In the genomic region with DNA sequence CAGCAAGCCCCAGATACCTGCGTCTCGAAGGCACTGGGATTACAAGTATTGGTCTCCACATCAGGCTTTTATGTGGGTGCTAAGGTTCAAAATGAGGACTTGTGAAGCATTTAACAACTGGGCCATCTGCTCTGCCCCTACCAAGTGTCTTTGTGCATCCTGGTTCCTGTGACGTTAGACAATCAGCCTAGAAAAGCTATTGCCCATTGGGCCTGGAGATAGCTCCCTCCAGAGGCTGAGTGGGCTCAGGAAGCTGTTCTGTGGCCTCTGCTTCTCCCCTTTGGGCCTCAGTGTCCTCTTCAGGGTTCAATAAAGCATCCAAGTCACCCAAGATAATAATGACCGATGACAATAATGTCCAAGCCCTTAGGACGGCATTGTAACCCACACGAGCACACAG, we compare ENCODE assay signal across 12 mouse cellular contexts.
DNase-seq lines count a peak whose midpoint lies in the region; ATAC-seq and TF ChIP-seq lines count a peak whose summit lies in the region.
"Had no signal": no experiment of that assay in that cellular context is flagged by ENCODE, and none has a peak within 500 bp of the region (broad histone marks: within the 10 kb centered on the region; RNA-seq: fewer than 3 reads in every experiment).

No protein-coding gene starts in this region.

- H3K36me3 ChIP-seq in forebrain, embryonic 10.5 days (replicated peaks), result no peaks in the 10 kb centered on the region
- H3K36me3 ChIP-seq in forebrain, embryonic 12.5 days (replicated peaks), result no peaks in the 10 kb centered on the region
- H3K36me3 ChIP-seq in kidney, embryonic 16.5 days (ENCODE audit: insufficient read depth, low read length), result no peaks in the 10 kb centered on the region
- no peaks in the 10 kb centered on the region for H3K36me3 ChIP-seq in midbrain, postnatal 0 days (ENCODE audit: insufficient read depth, low read length)
- no peaks in the 10 kb centered on the region for H3K36me3 ChIP-seq in midbrain, embryonic 16.5 days (ENCODE audit: control insufficient read depth, insufficient read depth, low read length)
- H3K36me3 ChIP-seq in stomach, postnatal 0 days (ENCODE audit: control insufficient read depth, insufficient read depth, low read length), result no peaks in the 10 kb centered on the region
- H3K36me3 ChIP-seq: G1E; heart, embryonic 13.5 days; intestine, embryonic 15.5 days had no signal

- peak; percentile 49 for TF ChIP-seq CTCF in midbrain, postnatal 0 days (IDR thresholded peaks at IDR 0.05)
- TF ChIP-seq CTCF in stomach, postnatal 0 days (IDR thresholded peaks at IDR 0.05; ENCODE audit: low read depth), result peak; percentile 60

- ATAC-seq in forebrain, embryonic 12.5 days (ENCODE audit: low FRiP score), result no peak
- no peak for ATAC-seq in kidney, embryonic 16.5 days (ENCODE audit: low FRiP score, low TSS enrichment)
- no peak for ATAC-seq in midbrain, postnatal 0 days (ENCODE audit: low FRiP score)
- no peak for ATAC-seq in midbrain, embryonic 16.5 days
- ATAC-seq in stomach, postnatal 0 days (ENCODE audit: low FRiP score, low TSS enrichment), result no peak
- ATAC-seq: intestine, embryonic 15.5 days had no signal

- H3K4me2 ChIP-seq in forebrain, embryonic 12.5 days, result no peak overlapping the region
- H3K4me2 ChIP-seq in kidney, embryonic 16.5 days (replicated peaks; ENCODE audit: low read depth, low read length), result no peak overlapping the region
- H3K4me2 ChIP-seq in midbrain, postnatal 0 days (ENCODE audit: low read depth, low read length, poor library complexity, severe bottlenecking), result no peak overlapping the region
- no peak overlapping the region for H3K4me2 ChIP-seq in midbrain, embryonic 16.5 days (ENCODE audit: low read length)
- no peak overlapping the region for H3K4me2 ChIP-seq in stomach, postnatal 0 days (replicated peaks; ENCODE audit: low read depth)
- H3K4me2 ChIP-seq: heart, embryonic 13.5 days; intestine, embryonic 15.5 days had no signal

- H3K27ac ChIP-seq in forebrain, embryonic 10.5 days, result peak overlapping the region; percentile 40; the same call in 1 of the 2 replicates
- H3K27ac ChIP-seq in forebrain, embryonic 12.5 days, result no peak overlapping the region
- H3K27ac ChIP-seq in kidney, embryonic 16.5 days (ENCODE audit: low read length), result peak overlapping the region; percentile 83
- H3K27ac ChIP-seq in midbrain, postnatal 0 days (ENCODE audit: low read depth, low read length), result no peak overlapping the region
- H3K27ac ChIP-seq in midbrain, embryonic 16.5 days (ENCODE audit: low read length), result no peak overlapping the region
- peak overlapping the region; percentile 20 for H3K27ac ChIP-seq in stomach, postnatal 0 days (replicated peaks)
- H3K27ac ChIP-seq: heart, embryonic 13.5 days; intestine, embryonic 15.5 days had no signal

- DNase-seq in forebrain, embryonic 10.5 days (ENCODE audit: extremely low spot score, low spot score), result no peak
- DNase-seq in kidney, postnatal 25 days, result no peak
- peak; percentile 25 for DNase-seq in midbrain, postnatal 0 days (ENCODE audit: low spot score)
- no peak for DNase-seq in stomach, postnatal 0 days (ENCODE audit: low spot score)
- no peak for DNase-seq in right cerebral cortex, postnatal 10 days (ENCODE audit: low spot score in 2 of 2)

- no peak overlapping the region for H3K9ac ChIP-seq in forebrain, embryonic 12.5 days
- H3K9ac ChIP-seq in kidney, embryonic 16.5 days (replicated peaks; ENCODE audit: low read length), result no peak overlapping the region
- H3K9ac ChIP-seq in midbrain, postnatal 0 days (replicated peaks; ENCODE audit: low read length, poor library complexity, severe bottlenecking), result no peak overlapping the region
- no peak overlapping the region for H3K9ac ChIP-seq in midbrain, embryonic 16.5 days (ENCODE audit: low read depth, low read length)
- no peak overlapping the region for H3K9ac ChIP-seq in stomach, postnatal 0 days (ENCODE audit: low read length)
- H3K9ac ChIP-seq: heart, embryonic 13.5 days; intestine, embryonic 15.5 days had no signal

- H3K4me1 ChIP-seq in forebrain, embryonic 10.5 days, result peaks cover 22% of the 10 kb centered on the region
- peaks cover 6% of the 10 kb centered on the region; the same call in 1 of the 2 replicates for H3K4me1 ChIP-seq in forebrain, embryonic 12.5 days
- peaks cover 20% of the 10 kb centered on the region for H3K4me1 ChIP-seq in kidney, embryonic 16.5 days (ENCODE audit: insufficient read depth, low read length)
- no peaks in the 10 kb centered on the region for H3K4me1 ChIP-seq in midbrain, postnatal 0 days (ENCODE audit: insufficient read depth, low read length)
- H3K4me1 ChIP-seq in midbrain, embryonic 16.5 days (ENCODE audit: control insufficient read depth, insufficient read depth, low read length), result no peaks in the 10 kb centered on the region
- no peaks in the 10 kb centered on the region for H3K4me1 ChIP-seq in stomach, postnatal 0 days (replicated peaks; ENCODE audit: control insufficient read depth, insufficient read depth)
- H3K4me1 ChIP-seq: intestine, embryonic 15.5 days had no signal

- H3K4me3 ChIP-seq in forebrain, embryonic 10.5 days, result no peak overlapping the region
- no peak overlapping the region for H3K4me3 ChIP-seq in forebrain, embryonic 12.5 days (replicated peaks)
- no peak overlapping the region for H3K4me3 ChIP-seq in kidney, embryonic 16.5 days (ENCODE audit: low read length)
- H3K4me3 ChIP-seq in midbrain, postnatal 0 days (ENCODE audit: low read depth, low read length), result no peak overlapping the region
- H3K4me3 ChIP-seq in midbrain, embryonic 16.5 days (ENCODE audit: low read depth, low read length), result no peak overlapping the region
- H3K4me3 ChIP-seq in stomach, postnatal 0 days (ENCODE audit: low read depth, low read length), result no peak overlapping the region
- H3K4me3 ChIP-seq: heart, embryonic 13.5 days; intestine, embryonic 15.5 days; myocyte had no signal

- no peak for TF ChIP-seq EP300 in stomach, postnatal 0 days (optimal IDR thresholded peaks at IDR 0.05)

- H3K27me3 ChIP-seq in forebrain, embryonic 10.5 days (ENCODE audit: poor library complexity, severe bottlenecking), result peaks cover 17% of the 10 kb centered on the region; the same call in 1 of the 2 replicates
- H3K27me3 ChIP-seq in forebrain, embryonic 12.5 days, result peaks cover 31% of the 10 kb centered on the region
- no peaks in the 10 kb centered on the region for H3K27me3 ChIP-seq in kidney, embryonic 16.5 days (ENCODE audit: insufficient read depth, low read length)
- H3K27me3 ChIP-seq in midbrain, postnatal 0 days (ENCODE audit: insufficient read depth, low read length), result 0 out of 2 replicates have a peak, but pooled peaks cover 3% of the 10 kb centered on the region
- no peaks in the 10 kb centered on the region for H3K27me3 ChIP-seq in midbrain, embryonic 16.5 days (ENCODE audit: control insufficient read depth, insufficient read depth, low read depth, low read length)
- H3K27me3 ChIP-seq in stomach, postnatal 0 days (ENCODE audit: control insufficient read depth, insufficient read depth, low read length), result no peaks in the 10 kb centered on the region
- H3K27me3 ChIP-seq: intestine, embryonic 15.5 days had no signal

- 82% methylated on average over 6 of the region's 6 CpGs for WGBS in forebrain, embryonic 10.5 days
- 75% methylated on average over 6 of the region's 6 CpGs for WGBS in forebrain, embryonic 12.5 days
- 73% methylated on average over 6 of the region's 6 CpGs for WGBS in kidney, embryonic 16.5 days
- 74% methylated on average over 6 of the region's 6 CpGs for WGBS in midbrain, postnatal 0 days
- WGBS in midbrain, embryonic 16.5 days, result 78% methylated on average over 6 of the region's 6 CpGs
- WGBS in stomach, postnatal 0 days, result 73% methylated on average over 6 of the region's 6 CpGs

- H3K9me3 ChIP-seq in forebrain, embryonic 10.5 days, result no peaks in the 10 kb centered on the region
- H3K9me3 ChIP-seq in forebrain, embryonic 12.5 days, result no peaks in the 10 kb centered on the region
- no peaks in the 10 kb centered on the region for H3K9me3 ChIP-seq in kidney, embryonic 16.5 days (ENCODE audit: low read length)
- no peaks in the 10 kb centered on the region for H3K9me3 ChIP-seq in midbrain, postnatal 0 days (ENCODE audit: low read length)
- no peaks in the 10 kb centered on the region for H3K9me3 ChIP-seq in midbrain, embryonic 16.5 days (replicated peaks; ENCODE audit: control insufficient read depth, low read length, poor library complexity, severe bottlenecking)
- H3K9me3 ChIP-seq in stomach, postnatal 0 days (ENCODE audit: control insufficient read depth, low read length), result no peaks in the 10 kb centered on the region
- H3K9me3 ChIP-seq: G1E; heart, embryonic 13.5 days; intestine, embryonic 15.5 days had no signal

Comparison
In these comparisons a context has a peak if more than half of its experiments do, and no peak if none do; other contexts are left out.
1. H3K27ac ChIP-seq: peak in forebrain, embryonic 10.5 days (single experiment), kidney, embryonic 16.5 days (single experiment) and stomach, postnatal 0 days (single experiment); none in forebrain, embryonic 12.5 days (single experiment), midbrain, postnatal 0 days (single experiment) and midbrain, embryonic 16.5 days (single experiment).